Mouse (Mus musculus): Measurements from ENCODE around the gene Zscan20.

Gene Zscan20

GRCm38 (mm10) chr4:128609925-128610402 lies at the start of gene Zscan20:
TSS of gene Zscan20 (minus strand) at chr4:128610098.
- DNase-seq (ENCODE audit: low spot score), result peak; percentile 99

- DNase-seq (ENCODE audit: low spot score), result no peak
Observed at GRCm38 (mm10) chr4:128655446-128655845, 45.5 kb upstream of the Zscan20 start.

DNA sequence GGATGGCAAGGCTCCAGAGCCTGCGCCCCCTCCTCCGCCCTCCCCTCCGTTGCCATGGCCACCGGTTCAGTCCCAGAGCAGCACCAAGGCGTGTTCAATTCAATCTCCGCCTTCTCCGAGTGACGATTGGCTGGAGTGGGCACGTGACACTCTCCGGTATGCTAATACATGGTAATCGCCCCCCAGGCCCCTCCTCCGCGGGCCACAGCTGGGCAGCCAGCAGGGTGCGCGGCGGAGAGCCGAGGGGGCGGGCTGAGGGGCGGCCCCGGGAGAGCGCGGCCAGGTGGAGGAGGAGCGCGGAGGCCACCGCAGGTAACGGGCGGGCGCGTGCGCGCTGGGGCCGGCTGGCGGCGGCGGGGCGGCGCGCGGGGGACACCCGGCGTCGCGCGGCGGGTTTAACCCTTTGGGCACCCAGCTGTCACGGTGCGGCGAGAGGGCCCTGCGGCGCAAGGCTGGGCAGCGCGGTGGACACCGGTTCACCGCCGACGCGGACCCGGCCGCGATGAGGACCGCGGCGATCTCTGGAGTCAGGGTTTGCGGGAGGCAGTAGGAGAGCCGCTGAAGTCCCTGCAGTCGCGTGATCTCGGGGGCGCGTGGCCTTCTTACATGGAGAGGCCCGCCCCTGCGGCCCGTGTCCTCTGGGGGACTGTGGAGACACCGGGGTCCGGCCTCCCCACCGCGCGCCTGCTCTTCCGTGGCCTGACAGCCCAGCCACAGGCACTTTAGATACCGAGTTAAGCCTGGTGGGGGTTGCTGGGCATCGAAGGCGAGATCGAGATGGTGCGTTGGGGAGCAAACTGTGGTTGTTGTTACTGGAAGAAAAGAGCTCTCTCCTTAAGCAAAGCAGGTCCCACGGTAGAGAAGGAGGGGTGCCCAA lies 44.8 kb upstream of the Zscan20 start, which contains the start of gene Phc2:
Gene Phc2, plus strand, starts transcription at position 198 of the 877 bp plus-strand sequence.
- peak; percentile 96 for DNase-seq (ENCODE audit: low spot score)

DNA sequence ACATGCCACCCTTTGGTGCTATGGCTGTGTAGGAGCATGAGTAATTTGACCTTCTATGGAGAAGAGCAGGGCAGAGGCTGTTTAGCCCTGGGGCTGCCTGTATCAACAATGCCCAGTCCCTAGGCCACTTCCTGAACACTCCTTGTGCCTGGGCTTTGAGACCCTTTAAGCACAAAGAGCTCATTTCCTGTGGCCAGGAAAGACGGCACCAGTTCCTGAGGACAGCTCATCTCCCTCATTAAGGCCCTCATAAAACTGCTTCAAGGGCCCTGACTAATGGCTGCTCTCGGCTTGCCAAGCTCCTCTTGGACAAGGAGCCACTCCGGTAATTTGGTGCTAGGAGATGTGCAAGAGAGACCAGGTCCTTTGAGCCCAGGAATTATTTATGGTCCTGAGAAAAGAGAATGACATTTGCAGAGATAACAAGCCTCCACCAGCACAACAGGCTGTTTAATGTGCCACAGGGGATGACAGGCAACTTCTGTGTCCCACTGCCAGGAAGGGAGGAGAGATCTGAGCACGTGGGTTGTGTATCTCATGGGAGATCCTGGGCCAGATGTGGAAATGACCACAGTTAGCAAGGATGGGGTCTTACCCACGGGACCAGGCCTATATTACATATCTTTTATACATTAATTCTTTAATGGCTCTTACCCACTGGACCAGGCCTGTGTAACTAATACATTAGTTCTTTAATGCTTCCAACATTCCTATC lies 42.8 kb upstream of the Zscan20 start:
- peak; percentile 55 for DNase-seq (ENCODE audit: low spot score)

DNA sequence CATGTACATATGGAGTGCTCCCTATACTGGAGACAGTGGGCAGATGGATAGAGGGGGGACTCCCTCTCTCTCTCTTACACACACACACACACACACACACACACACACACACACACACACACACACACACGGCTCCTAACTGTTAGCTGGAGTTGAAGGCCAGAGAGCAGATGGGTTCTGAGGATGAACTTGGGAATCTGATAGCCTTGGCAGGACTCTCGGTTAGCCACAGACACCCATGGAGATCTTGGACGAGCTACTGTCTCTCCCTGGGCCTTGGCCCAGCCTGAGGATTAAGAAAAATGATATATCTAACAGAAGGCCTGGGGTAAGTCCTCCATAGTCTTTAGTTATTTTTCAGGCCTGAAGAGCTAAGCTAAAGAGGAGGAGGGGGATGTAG lies 41.6 kb upstream of the Zscan20 start:
- DNase-seq (ENCODE audit: low spot score), result no peak

DNA sequence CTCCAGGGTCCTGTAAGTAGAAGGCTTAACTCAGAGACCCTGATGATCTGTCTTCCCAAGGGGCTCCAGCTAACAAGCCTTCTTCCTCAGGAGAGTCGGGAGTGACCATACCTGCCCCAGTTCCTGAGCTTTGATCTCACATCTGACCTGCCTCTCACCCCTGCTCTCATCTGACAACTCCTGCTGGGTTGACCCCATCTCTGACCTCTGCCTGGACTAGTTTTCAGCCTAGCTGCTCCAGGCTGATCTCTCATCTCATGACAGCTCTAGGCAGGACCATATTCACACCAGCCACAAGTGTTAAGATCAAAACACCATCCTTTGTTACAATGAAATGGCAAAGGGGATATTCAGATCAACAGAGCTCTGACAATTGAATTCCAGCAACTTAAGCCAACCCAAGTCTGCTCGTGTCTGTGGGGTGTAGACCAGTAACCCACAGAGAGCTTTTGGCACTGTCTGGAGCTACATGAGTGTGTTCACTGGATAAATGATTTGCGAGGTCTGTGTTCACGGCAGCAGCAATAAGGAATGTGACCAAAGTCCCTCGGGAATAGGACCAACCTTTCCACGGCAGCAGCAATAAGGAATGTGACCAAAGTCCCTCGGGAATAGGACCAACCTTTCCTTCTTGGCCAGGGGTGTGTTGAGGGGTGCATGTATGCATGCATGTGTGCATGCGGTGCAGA lies 38.8 kb upstream of the Zscan20 start:
- no peak for DNase-seq (ENCODE audit: low spot score)

DNA sequence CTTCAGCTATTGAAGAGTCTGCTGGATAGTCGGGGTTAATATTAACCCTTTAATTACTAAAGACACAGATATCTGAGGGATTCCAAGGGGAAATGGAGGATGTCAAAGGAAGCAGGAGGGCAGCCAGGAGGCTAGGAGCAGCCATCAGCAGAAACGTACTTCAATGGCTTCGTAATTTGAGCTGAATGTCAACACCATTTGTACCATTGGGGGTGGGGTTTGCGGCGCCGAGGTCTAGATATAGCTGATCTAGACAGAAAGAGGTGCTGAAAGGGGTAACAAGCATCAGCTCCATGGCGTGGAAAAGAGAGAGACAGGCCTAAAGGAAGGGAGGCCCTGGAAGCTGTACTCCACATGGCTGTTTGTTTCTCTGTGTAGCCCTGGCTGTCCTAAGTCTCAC lies 36.9 kb upstream of the Zscan20 start:
- DNase-seq (ENCODE audit: low spot score), result no peak

GRCm38 (mm10) chr4:128645896-128646295 lies 36.0 kb upstream of the Zscan20 start:
- no peak for DNase-seq (ENCODE audit: low spot score)

GRCm38 (mm10) chr4:128641766-128642717 lies 32.1 kb upstream of the Zscan20 start:
- no peak for DNase-seq (ENCODE audit: low spot score)

DNA sequence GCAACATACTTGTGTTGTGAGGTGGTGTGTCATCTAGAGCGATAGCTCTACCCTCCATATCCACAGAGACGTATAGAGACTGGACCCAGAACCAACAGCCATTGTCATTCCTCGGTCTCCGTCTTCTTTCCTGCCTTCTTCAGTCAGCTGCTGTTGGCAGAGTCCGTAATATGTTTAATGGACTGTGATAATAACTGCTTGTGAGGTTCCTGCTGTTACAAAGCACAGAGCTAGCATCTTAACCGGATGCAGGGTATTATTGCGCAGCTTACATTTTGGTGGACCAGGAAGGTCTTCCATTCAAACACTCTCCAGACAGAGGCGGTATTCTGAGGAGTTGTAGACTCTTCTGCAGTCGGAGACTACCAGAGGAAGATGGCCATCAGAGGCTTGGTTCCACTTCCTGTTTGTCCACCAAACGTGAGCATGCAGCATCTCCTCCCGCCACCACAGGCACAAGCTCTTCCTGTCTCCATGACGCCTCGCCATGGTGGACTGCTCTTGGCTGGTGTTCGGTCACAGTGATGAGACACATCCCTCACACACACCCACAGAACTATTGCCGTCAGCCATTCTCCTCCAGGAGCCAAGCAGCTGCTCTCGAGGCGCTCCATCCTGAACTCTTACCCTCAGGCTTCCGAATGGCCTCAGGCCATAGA lies 28.5 kb upstream of the Zscan20 start:
- no peak for DNase-seq (ENCODE audit: low spot score)

GRCm38 (mm10) chr4:128637250-128637649 lies 27.4 kb upstream of the Zscan20 start:
- DNase-seq (ENCODE audit: low spot score), result no peak

DNA sequence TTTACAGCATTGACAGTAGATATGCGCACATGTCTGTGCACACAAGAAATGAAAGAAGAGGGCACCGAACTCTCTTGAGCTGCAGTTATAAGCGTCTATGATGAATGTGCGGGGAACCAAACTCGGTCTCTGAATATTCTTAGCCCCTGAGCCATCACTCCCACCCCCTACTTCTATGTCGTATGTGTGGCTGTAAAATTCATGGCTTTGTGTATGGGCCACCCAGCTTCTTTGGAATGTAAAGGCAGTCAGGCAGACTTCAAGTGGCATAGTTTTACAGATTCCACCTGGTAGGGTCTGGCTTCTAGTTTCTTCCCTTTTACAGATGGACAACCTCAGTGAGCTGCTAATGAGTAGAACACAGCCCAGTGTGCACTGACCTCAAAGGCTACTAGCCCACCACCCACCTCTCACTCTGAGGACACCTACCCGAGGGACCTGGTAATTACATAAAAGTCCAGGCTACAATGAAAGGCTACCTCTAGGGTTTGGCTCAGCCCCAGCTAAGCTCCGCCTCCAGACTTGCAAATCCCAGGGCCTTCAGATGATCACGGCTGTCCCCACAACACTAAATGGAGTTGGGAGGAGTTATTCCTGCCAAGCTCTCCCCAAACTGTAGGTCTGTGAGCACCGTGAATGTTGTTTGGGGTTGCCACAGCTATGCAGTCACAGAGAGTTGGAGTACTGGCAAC lies 26.1 kb upstream of the Zscan20 start:
- no peak for DNase-seq (ENCODE audit: low spot score)

GRCm38 (mm10) chr4:128635451-128635850 lies 25.6 kb upstream of the Zscan20 start:
- peak; percentile 59 for DNase-seq (ENCODE audit: low spot score)

- DNase-seq (ENCODE audit: low spot score), result no peak
Observed at GRCm38 (mm10) chr4:128621109-128621508, 11.2 kb upstream of the Zscan20 start.

GRCm38 (mm10) chr4:128620572-128620971 lies 10.7 kb upstream of the Zscan20 start:
- no peak for DNase-seq (ENCODE audit: low spot score)

GRCm38 (mm10) chr4:128618963-128619362 lies 9.1 kb upstream of the Zscan20 start:
- DNase-seq (ENCODE audit: low spot score), result no peak

- no peak for DNase-seq (ENCODE audit: low spot score)
Observed at GRCm38 (mm10) chr4:128618246-128618911, 8.5 kb upstream of the Zscan20 start, which contains the start of gene Tlr12. TSS of gene Tlr12 (minus strand) at chr4:128618619.

DNA sequence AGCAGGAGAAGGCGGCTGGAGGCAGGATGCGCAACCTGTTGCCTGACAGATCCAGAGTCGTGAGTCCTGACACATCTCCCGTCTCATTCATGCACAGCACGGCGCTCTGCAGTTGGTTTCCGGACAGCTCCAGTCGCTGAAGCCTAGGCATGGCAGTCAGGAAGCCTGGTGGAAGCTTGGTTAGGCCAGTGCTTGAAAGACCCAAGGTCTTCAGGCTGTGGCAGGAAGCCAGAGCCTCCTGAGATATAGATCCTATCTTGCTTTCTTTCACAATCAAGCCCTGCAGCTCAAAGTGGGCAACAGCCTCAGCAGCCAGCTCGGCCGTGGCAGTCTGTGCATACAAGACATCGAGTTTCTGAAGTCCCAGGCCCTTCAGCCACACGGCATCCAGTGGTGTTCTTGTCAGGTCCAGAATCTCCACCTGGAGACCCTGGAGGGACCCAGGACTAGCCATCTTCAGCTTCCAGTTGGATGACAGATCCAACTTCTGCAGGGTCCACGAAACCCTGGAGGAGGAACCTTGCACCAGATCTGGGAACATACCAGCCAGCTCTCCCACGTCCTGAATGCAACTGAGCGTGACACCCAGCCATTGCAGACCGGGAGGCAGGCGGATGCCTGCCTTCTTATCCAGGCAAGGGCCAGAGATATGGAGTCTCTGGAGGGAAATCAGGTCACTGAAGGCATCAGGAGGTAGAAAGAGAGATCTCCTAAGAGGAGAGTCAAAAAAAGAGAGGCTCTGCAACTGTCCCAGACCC lies 7.6 kb upstream of the Zscan20 start:
- DNase-seq (ENCODE audit: low spot score), result no peak

DNA sequence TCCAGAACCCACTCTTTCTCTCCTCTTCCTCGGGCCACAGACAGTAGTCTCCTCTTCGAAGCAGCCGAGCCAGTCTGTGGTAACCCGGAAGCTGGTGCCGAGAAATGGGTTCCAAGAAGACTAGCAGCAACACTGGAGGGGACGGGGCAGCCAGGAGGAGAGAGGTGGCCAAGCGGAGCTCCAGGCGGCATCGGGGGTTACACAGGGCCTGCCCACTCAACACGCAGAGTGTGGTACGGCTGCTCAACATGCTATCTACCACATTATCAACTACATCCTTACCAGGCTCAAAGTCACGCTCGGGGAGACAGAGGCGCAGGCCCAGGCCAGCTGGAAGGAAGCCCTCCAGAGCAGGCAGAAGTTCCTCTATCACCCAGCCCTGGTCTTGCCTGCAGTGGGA lies 5.9 kb upstream of the Zscan20 start:
- DNase-seq (ENCODE audit: low spot score), result no peak

All from lung, postnatal 25 days (tissue).